Mouse (Mus musculus): ENCODE measurements at regions not wholly inside any gene's neighbourhood (a gene's known extent, or its start where the extent isn't known, plus 50 kb on each side); places are given as distances from the start of the nearest gene placed in this dataset.

- Histone ChIP-seq H3K9ac (ENCODE audit: insufficient read depth, low read depth) (no peak overlapping the region), H3K9me3 (replicated peaks; ENCODE audit: low read length) (no peaks in the 10 kb centered on the region), H3K79me2 (replicated peaks; ENCODE audit: control insufficient read depth, extremely low read depth, insufficient read depth, poor library complexity, severe bottlenecking) (no peaks in the 10 kb centered on the region), H3K27me3 (replicated peaks) (no peaks in the 10 kb centered on the region), H3K4me3 (replicated peaks in 1 of 3; ENCODE audit: low read depth in 2 of 3, low read length in 2 of 3, poor library complexity in 1 of 3) (no peak overlapping the region), H3K36me3 (replicated peaks in 1 of 2; ENCODE audit: control insufficient read depth in 1 of 2, insufficient read depth in 1 of 2, low read length in 1 of 2) (no peaks in the 10 kb centered on the region), H3K27ac (ENCODE audit: insufficient read depth, low read depth) (no peak overlapping the region), H3K4me2 (ENCODE audit: insufficient read depth, low read depth, poor library complexity, severe bottlenecking) (no peak overlapping the region), H3K4me1 (ENCODE audit: control insufficient read depth in 1 of 2, insufficient read depth in 2 of 2) (peaks cover 0 to 5% of the 10 kb centered on the region in 2 experiments; a peak in 2 of 4 replicates)
- dilution Hi-C loops (cut with MboI; ENCODE audit: extremely low pct_ligation_motif_present, extremely low pct_unique_long_range_greater_than_20kb, low sequenced_read_pairs) = no loop called here
- TF ChIP-seq ZNF384 (IDR thresholded peaks at IDR 0.05; ENCODE audit: low read depth, low read length) (peak; percentile 65), MAFK (IDR thresholded peaks at IDR 0.05; ENCODE audit: insufficient replicate concordance, low read length) (no peak), IRF4 (IDR thresholded peaks at IDR 0.05; ENCODE audit: low read depth, low read length) (no peak), GABPA (IDR thresholded peaks at IDR 0.05; ENCODE audit: insufficient replicate concordance, low read depth, low read length) (no peak), MXI1 (IDR thresholded peaks at IDR 0.05; ENCODE audit: low read depth, low read length) (no peak), E2F4 (IDR thresholded peaks at IDR 0.05; ENCODE audit: insufficient replicate concordance, low read depth, low read length) (no peak), HCFC1 (IDR thresholded peaks at IDR 0.05; ENCODE audit: low read depth, low read length) (no peak), CTCF (conservative IDR thresholded peaks at IDR 0.05 in 1 of 2, IDR thresholded peaks at IDR 0.05 in 1 of 2; ENCODE audit: low read depth in 2 of 2, low read length in 2 of 2) (peak in 1 of 2 experiments; percentile 34; a peak in 2 of 4 replicates), KAT2A (IDR thresholded peaks at IDR 0.05; ENCODE audit: insufficient replicate concordance, low read length) (no peak), USF1 (IDR thresholded peaks at IDR 0.05; ENCODE audit: low read depth, low read length) (no peak), SIN3A (IDR thresholded peaks at IDR 0.05; ENCODE audit: low read length) (no peak), PAX5 (IDR thresholded peaks at IDR 0.05; ENCODE audit: low read length) (no peak), RAD21 (IDR thresholded peaks at IDR 0.05; ENCODE audit: low read depth, low read length) (peak; percentile 9), MAX (IDR thresholded peaks at IDR 0.05; ENCODE audit: low read length) (no peak), BHLHE40 (IDR thresholded peaks at IDR 0.05; ENCODE audit: low read depth, low read length) (no peak)
- in situ Hi-C loops (cut with MboI; ENCODE audit: low pct_ligation_motif_present, low pct_unique_long_range_greater_than_20kb, low sequenced_read_pairs) = no loop called here
- no peak for DNase-seq (ENCODE audit: extremely low read depth)
Measured at GRCm38 (mm10) chr7:106350156-106350788, 135.1 kb upstream of the Gvin1 start.
